ENCODE assay signal across 7 mouse cellular contexts in the genomic region with DNA sequence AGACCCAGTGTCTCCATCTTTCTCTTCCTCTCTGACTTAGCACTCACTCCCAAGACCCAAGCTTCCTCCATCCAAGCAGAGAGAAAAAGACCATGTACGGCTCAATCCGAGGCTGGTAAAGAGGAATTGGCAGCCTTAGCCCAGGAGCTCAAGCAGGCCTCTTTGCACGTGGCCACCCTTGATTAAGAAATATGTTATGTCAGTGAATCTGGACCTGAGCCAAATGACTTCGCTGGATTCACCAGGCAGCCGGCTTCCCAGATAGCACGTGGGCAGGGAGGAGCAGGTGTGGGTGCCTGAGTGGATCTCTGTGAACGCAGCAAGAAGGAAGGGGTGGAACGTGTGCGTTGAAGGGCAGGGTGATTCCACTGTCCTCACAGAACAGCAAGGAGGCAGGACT. TPM values are rescaled to one million over a fixed set of nuclear protein-coding genes. Genes with fewer than 3 reads are reported as not detected.
DNase-seq lines count a peak whose midpoint lies in the region; ATAC-seq and TF ChIP-seq lines count a peak whose summit lies in the region.

No protein-coding gene starts in this region.

- H3K4me1 ChIP-seq in liver, adult 2 months (ENCODE audit: control insufficient read depth, insufficient read depth, low read length) = no peaks in the 10 kb centered on the region
- H3K4me1 ChIP-seq in liver, embryonic 12.5 days = no peaks in the 10 kb centered on the region

- H3K27me3 ChIP-seq in liver, adult 2 months (ENCODE audit: control insufficient read depth, insufficient read depth, low read length) = no peaks in the 10 kb centered on the region
- H3K27me3 ChIP-seq in liver, embryonic 12.5 days (replicated peaks) = no peaks in the 10 kb centered on the region
- no peaks in the 10 kb centered on the region for H3K27me3 ChIP-seq in myocyte (ENCODE audit: control insufficient read depth, insufficient read depth, insufficient read length)

- H3K79me2 ChIP-seq in liver, adult 2 months (ENCODE audit: control insufficient read depth, insufficient read depth, low read length) = no peaks in the 10 kb centered on the region
- H3K79me2 ChIP-seq in myocyte (ENCODE audit: control insufficient read depth, insufficient read depth) = no peaks in the 10 kb centered on the region

- 22% methylated on average over 9 of the region's 9 CpGs for WGBS in liver, adult 2 months
- WGBS in liver, embryonic 12.5 days (ENCODE audit: insufficient replicate concordance) = 53% methylated on average over 9 of the region's 9 CpGs

- H3K4me2 ChIP-seq in liver, embryonic 12.5 days = no peak overlapping the region
- H3K4me2 ChIP-seq in myocyte (ENCODE audit: low read depth) = no peak overlapping the region

- no peak overlapping the region for H3K9ac ChIP-seq in liver, adult 2 months (ENCODE audit: low read depth, low read length)
- H3K9ac ChIP-seq in liver, embryonic 12.5 days = no peak overlapping the region

- ATAC-seq in liver, embryonic 12.5 days = no peak
- no peak for ATAC-seq in activated CD4-positive, CD25-positive, alpha-beta regulatory T cell, adult 4 months

- H3K27ac ChIP-seq in liver, adult 2 months (replicated peaks; ENCODE audit: insufficient read depth, low read depth, low read length) = no peak overlapping the region
- H3K27ac ChIP-seq in liver, embryonic 12.5 days = no peak overlapping the region

- no peak for TF ChIP-seq CTCF in liver, adult 2 months (IDR thresholded peaks at IDR 0.05; ENCODE audit: low read depth, low read length)

- DNase-seq in liver, adult 2 months (ENCODE audit: extremely low read depth, low read depth, low spot score) = peak; percentile 68
- peak; percentile 18 for DNase-seq in adrenal gland, postnatal 25 days
- peak; percentile 33 for DNase-seq in fat pad, adult 2 months (ENCODE audit: extremely low read depth, low read depth, low spot score)
- DNase-seq in layer of hippocampus, adult 9-11 months = peak; percentile 19

- TF ChIP-seq POLR2A in liver, adult 2 months (IDR thresholded peaks at IDR 0.05; ENCODE audit: extremely low read depth, insufficient read depth, low read length) = no peak
- TF ChIP-seq POLR2A in myocyte (IDR thresholded peaks at IDR 0.05; ENCODE audit: insufficient read length, low read depth) = no peak

- no peaks in the 10 kb centered on the region for H3K9me3 ChIP-seq in liver, embryonic 12.5 days (replicated peaks)

- no peak overlapping the region for H3K4me3 ChIP-seq in liver, adult 2 months (ENCODE audit: insufficient read depth, low read depth, low read length)
- no peak overlapping the region for H3K4me3 ChIP-seq in liver, embryonic 12.5 days
- H3K4me3 ChIP-seq in myocyte = no peak overlapping the region

- no peak overlapping the region for H3ac ChIP-seq in myocyte (ENCODE audit: control insufficient read depth, insufficient read length)

- no peaks in the 10 kb centered on the region for H3K36me3 ChIP-seq in liver, adult 2 months (ENCODE audit: control insufficient read depth, insufficient read depth, low read length)
- no peaks in the 10 kb centered on the region for H3K36me3 ChIP-seq in liver, embryonic 12.5 days
- no peaks in the 10 kb centered on the region for H3K36me3 ChIP-seq in myocyte (ENCODE audit: control insufficient read depth, insufficient read depth)

TF ChIP-seq in myocyte, 11 proteins besides CTCF, POLR2A, EP300 and RAD21:
- no peak for TF ChIP-seq USF1 (IDR thresholded peaks at IDR 0.05; ENCODE audit: low read depth)
- TF ChIP-seq REST (IDR thresholded peaks at IDR 0.05; ENCODE audit: insufficient read depth, insufficient read length) = no peak
- no peak for TF ChIP-seq CEBPB (IDR thresholded peaks at IDR 0.05; ENCODE audit: insufficient read depth, poor library complexity, severe bottlenecking)
- no peak for TF ChIP-seq E2F4 (IDR thresholded peaks at IDR 0.05; ENCODE audit: insufficient read depth)
- TF ChIP-seq SRF (IDR thresholded peaks at IDR 0.05; ENCODE audit: control insufficient read depth, insufficient read length, low read depth) = no peak
- no peak for TF ChIP-seq TCF3 (IDR thresholded peaks at IDR 0.05; ENCODE audit: insufficient read length, low read depth)
- peak in 2 of 3 experiments; percentile 30 to 36 for TF ChIP-seq MYOD1 (IDR thresholded peaks at IDR 0.05; ENCODE audit: control insufficient read depth in 1 of 3, insufficient read length in 2 of 3, low read depth in 2 of 3)
- no peak for TF ChIP-seq MAX (IDR thresholded peaks at IDR 0.05; ENCODE audit: low read depth)
- no peak for TF ChIP-seq TCF12 (IDR thresholded peaks at IDR 0.05; ENCODE audit: insufficient read depth, poor library complexity, severe bottlenecking)
- TF ChIP-seq MYOG (IDR thresholded peaks at IDR 0.05; ENCODE audit: control insufficient read depth in 1 of 3, insufficient read depth in 1 of 3, insufficient read length in 2 of 3, low read depth in 2 of 3) = peak in 2 of 3 experiments; percentile 21 to 41
- no peak for TF ChIP-seq POLR2AphosphoS2 (IDR thresholded peaks at IDR 0.05; ENCODE audit: insufficient read length, low read depth)

RNA-seq across cellular contexts. Expression of gene Akap12, which starts 33.1 kb away (rescaled TPM):
- 1.7 and 2.3 TPM in 2 replicates for total RNA-seq in liver, adult 2 months (2014; rRNA removed)
- polyA plus RNA-seq in liver, adult 2 months (2012; rRNA removed) = 0.37 and 0.57 TPM in 2 replicates
- polyA plus RNA-seq in liver, embryonic 12.5 days (2016; fragmentation: Nextera tagmentation; extraction: Ambion mirVana) = 7.1 and 7.2 TPM in 2 replicates
- 18.0 and 18.6 TPM in 2 replicates for total RNA-seq in adrenal gland, postnatal 25 days (2021)
- 0.55 TPM for polyA plus RNA-seq in myocyte (2012; fragmentation: generic; extraction: Trizol)
- 1 to 10 TPM; 9.0 to 9.2 TPM for polyA plus RNA-seq in activated CD4-positive, CD25-positive, alpha-beta regulatory T cell, adult 4 months (2017; shearing (Covaris generic))

Comparison
In these comparisons a context has a peak if more than half of its experiments do, and no peak if none do; other contexts are left out.
1. DNase-seq: peak in every context shown above with its lines; median percentile 68 in liver, adult 2 months; 33 in fat pad, adult 2 months; 19 in layer of hippocampus, adult 9-11 months; 18 in adrenal gland, postnatal 25 days.